Mouse (Mus musculus) cerebellum, postnatal 10 days (tissue): ENCODE measurements around the gene Tecta.

Experiments used
- DNase-seq, 2 experiments: peaks; one replicate each; pipeline ENCODE4 v3.0.0; 2021; ENCODE audit warnings: mixed read lengths in 2 of 2

The Tecta gene

DNA sequence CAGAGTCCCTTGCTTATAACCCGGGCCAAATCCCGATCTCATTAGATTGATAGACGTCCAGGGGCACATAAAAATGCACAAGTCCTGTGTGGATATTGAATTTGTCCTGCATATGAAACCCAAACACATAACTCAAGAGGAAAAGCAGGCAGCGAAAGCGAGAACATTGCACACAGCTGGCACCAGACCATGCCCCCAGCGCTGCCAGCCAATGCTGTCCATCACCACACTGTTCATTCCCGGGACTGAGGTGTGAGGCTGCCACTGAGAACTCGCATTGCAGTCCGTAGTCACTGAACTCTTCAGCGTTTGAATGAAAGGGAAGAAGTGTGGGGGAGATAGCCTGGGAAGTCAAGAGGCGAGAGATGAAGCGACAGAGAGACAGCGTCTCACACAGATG, 14.1 kb downstream of the Tecta start:
- DNase-seq: peak; percentile 47 to 58

- DNase-seq: no peak
Observed at GRCm38 (mm10) chr9:42382628-42383347, 16.9 kb downstream of the Tecta start.

DNA sequence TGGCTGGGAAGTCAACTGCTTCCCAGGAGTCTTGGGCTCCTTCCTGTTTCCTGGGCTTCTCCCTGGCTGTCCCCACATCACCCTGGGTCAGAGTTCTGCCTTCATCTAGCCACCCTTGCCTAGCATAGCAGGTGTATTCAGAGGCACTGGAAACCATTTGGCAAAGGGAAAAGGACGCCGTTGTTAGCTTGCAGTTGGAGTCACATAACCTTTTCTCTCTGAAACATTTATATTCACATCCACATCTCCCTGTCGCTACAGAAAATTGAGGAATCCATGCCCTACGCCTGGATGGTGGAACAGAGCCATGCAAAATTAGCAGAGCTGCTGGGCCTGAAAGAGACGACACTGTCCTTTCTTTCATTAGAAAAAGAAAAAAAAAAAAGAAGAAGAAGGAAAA, 17.7 kb downstream of the Tecta start:
- peak in 1 of 2 experiments; percentile 31 for DNase-seq

DNA sequence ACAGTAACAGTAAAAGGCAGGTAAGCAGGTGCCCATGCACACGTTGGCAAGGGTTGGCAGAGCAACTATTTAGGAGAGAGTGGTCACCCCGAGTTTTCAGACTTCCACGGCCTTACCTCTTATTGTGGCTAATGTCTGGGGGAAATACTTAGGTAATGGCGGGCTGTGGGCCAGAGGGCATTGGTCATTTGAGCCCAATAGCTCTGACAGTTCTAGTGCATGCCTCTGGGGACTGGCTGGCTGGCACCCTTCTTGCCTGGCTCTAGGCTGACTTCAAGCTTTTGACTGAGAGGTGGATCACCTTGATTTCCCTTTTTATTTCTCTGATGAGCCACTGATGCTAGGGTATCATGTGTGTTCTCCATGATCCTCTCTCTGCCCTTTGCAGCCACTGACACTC, 21.7 kb downstream of the Tecta start:
- no peak for DNase-seq

- no peak for DNase-seq
Observed at GRCm38 (mm10) chr9:42377656-42378055, 22.1 kb downstream of the Tecta start.

- DNase-seq: no peak
Observed at GRCm38 (mm10) chr9:42371670-42372368, 27.9 kb downstream of the Tecta start.

- no peak for DNase-seq
Observed at GRCm38 (mm10) chr9:42357585-42357984, 42.1 kb downstream of the Tecta start.

- DNase-seq: no peak
Observed at GRCm38 (mm10) chr9:42354871-42355270, 44.9 kb downstream of the Tecta start.

DNA sequence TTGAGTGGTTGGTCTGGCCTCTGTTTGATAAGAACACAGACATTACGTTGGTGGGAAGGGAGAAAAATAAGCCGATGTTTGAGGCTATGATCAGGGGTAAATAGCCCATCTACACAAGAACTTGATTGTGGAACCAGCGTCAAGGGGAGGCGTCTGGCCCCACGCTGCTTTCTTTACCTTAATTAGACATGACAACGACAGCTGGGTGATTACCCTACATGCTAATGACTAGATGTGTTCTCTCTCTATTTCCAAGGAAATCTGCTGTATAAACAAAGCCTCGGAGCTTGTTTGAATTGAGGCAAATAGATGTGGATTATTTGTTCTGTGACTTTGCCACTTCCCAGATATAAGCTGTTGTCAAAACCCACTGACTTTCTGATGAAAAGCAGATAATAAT, 49.9 kb downstream of the Tecta start:
- DNase-seq: peak; percentile 43 to 52

GRCm38 (mm10) chr9:42346297-42346696, 53.4 kb downstream of the Tecta start:
- DNase-seq: no peak

DNA sequence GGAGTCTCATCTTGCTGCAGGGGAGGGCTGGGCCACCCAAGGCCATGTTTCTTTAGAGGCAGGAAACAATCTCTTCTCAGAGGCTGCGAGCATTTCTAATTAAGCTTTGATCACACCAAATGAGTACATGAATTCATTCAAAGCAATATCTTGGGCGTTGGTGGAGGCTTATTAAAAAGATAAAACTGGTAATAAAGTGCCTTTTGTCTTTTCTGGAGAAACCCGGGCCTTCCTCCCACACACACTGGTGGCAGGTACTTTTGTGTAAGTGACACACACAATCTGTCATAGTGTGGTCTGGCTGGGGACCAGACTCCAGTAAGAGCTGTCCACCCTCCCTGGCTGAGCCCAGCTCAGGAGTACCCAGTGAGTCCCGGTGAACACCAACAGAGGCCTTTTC, 60.6 kb downstream of the Tecta start:
- no peak for DNase-seq

- no peak for DNase-seq
Observed at GRCm38 (mm10) chr9:42337026-42337425, 62.7 kb downstream of the Tecta start.

DNA sequence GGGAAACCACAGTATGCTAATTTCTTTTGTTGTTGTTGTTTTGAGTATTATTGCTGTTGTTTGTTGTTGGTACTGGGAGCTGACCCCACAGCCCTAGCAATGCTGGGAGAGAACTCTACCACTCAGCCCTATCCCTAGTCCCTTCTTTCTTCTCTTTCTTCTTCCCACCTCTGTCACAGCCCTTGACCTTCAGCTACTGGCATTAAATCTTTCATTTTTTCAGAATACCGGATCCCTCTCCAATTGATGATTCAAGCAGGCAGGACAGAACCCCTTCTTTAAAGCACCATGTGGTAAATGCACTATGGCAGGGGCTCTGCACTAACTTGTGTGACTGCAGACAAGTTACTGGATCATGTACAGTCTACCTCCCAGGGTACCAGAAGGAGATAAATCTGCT, 63.2 kb downstream of the Tecta start:
- DNase-seq: no peak

DNA sequence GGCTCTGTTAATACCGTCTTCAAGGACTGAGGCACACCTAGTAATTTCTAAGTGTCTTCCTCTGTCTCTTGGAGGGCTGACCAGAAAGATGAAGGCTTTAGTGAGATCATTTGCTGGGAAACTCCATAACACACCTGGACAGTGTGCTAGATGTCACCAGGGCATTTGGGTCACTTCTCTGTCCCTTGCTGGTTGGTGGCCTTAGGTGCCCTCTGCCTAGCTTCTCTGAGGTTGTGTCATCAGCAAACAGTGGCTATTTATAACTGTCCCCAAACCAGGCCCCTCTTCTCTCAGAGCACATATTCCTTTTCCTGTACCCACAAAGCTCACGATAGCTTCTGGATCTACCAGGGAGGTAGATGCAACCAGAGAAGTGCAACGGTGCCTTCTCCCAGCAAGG, 64.8 kb downstream of the Tecta start:
- DNase-seq: no peak

DNA sequence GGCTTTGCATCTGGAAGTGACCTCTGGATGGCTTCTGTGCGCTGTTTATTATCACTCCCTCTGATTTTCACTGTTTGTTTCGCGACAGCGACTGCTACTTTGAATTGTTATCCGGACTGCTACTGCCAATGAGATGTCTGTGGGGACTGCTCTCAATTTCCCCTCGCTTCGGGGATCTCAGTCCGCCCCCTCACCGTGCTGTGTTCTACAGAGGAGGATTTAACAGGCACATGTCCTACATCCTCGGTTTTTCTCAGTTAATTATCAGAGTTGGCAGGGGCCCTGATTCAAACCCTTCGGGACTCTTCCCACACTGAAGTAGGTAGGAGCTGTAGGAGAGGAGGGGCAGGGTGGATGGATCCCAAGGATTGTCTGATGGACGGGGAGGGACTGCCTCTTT, 67.0 kb downstream of the Tecta start:
- DNase-seq: no peak

DNA sequence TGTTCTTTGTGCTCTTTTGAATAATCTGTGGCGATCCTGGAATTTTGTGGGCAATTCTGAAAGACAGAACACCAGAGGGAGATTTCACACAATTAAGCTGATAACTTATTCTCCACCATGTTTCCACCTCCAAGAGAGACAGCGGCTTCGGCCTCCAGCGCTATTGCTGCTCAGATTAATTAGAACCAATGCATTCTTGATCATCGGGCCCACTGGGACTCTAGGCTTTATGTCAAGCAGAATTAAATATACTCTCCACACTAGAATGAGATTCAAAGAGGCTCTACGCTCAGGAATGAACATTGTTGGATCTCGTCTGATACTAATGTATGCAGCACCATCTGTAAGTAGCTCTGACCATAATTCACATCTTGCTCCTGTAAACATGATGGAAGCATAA, 68.4 kb downstream of the Tecta start:
- DNase-seq: no peak

DNA sequence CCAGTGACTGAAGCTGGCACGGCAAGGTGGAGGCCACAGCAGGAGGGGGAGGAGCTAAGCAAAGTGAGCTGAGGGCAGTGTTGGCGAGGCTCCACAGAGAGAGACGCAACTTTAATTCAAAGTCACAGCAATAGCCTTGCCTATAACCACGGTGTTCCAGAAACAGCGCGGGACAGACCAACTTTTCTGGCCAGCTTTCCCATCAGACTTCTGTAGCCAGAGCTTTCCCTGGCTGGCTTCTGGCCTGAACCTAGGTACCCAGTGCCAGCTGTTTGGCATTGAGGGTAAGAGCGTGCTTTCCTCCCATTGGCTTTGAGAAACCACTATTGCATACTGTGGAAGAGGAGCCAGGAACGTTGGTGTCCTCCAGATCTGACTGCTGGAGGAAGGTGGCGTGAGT, 70.0 kb downstream of the Tecta start:
- peak in 1 of 2 experiments; percentile 42 for DNase-seq

GRCm38 (mm10) chr9:42326688-42327440, 72.9 kb downstream of the Tecta start:
- DNase-seq: peak; percentile 60 to 85

DNA sequence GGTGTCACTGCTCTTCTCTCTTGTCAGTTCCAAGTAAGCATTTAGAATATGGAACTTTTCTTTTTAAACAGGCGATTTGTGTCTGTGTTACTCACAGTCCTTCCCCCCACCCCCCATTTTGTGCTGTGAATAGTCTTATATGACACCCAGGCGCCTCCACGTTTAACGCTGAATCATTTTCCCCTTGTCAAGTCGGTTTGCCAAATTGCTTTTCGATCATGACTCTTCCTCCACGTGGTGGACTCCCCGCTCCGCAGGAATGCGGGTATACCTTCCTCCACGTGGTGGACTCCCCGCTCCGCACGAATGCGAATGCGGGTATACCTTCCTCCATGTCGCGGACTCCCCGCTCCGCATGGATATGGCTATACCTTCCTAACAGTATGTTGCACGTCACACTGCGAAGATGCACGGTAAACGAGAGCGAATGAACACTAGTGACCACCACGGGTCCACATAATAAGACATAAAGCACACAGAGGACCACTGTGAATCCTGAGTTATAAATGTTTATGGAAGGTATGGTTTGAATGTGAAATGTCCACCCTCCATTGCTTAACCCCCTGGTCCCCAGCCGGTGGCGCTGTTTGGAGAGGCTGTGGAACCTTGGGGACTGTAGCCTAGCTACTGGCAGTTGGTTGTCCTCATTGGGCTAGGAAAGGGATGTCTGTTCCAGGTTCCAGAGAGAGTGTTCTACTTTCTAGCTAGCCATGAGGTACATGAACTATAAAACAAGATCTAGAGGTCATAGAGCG, 74.9 kb downstream of the Tecta start:
- DNase-seq: peak in 1 of 2 experiments; percentile 51

GRCm38 (mm10) chr9:42323238-42323637, 76.5 kb downstream of the Tecta start:
- no peak for DNase-seq

GRCm38 (mm10) chr9:42321442-42321841, 78.3 kb downstream of the Tecta start:
- DNase-seq: no peak

DNA sequence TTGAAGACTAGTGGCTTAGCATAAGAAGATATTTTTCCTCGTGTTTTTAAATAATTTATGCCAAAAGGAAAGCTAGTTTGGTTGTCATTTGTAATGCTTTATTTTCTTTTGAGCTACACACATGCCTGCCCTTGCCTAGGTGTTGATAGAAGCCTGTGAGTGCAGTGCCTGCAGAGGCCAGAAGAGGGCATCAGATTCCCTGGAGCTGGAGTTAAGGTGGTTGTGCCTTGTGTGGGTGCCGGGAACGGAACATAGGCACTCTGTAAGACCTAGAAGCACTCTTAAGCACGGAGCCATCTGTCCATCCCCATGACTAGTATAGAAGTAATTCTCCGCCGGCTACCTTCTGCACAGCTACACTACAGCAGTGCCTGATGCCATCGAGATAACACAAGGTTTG, 79.1 kb downstream of the Tecta start:
- no peak for DNase-seq

- DNase-seq: no peak
Observed at GRCm38 (mm10) chr9:42318455-42318987, 81.2 kb downstream of the Tecta start.
